Mouse (Mus musculus) kidney, embryonic 16.5 days (tissue): ENCODE measurements around the gene Tbc1d9b. TPM values are rescaled to one million over a fixed set of nuclear protein-coding genes. Genes with fewer than 3 reads are reported as not detected.
"Not testable (repeated sequence)": the region's sequence is repeated elsewhere in the genome, so short reads cannot be mapped to it uniquely, and the experiment has no call there.

Source experiments
- ATAC-seq: fragments of 200-750 bp; cut with Nextera tagmentation; 2 replicates; pipeline ENCODE4 v1.8.0; 2017; ENCODE audit warnings: moderate TSS enrichment; ENCODE audit not compliant: low FRiP score, low TSS enrichment
- H3K27ac ChIP-seq: fragments of 300-500 bp; sonication (generic); 2 replicates; pipeline ENCODE4 v1.5.1; 2014; ENCODE audit warnings: low read length
- H3K27me3 ChIP-seq: fragments of 300-500 bp; sonication (generic); 2 replicates; pipeline ENCODE4 v1.6.1; 2014; ENCODE audit warnings: low read length, control low read depth, mixed read lengths; ENCODE audit not compliant: insufficient read depth
- H3K36me3 ChIP-seq: fragments of 300-500 bp; sonication (generic); 2 replicates; pipeline ENCODE4 v1.6.1; 2014; ENCODE audit warnings: low read length, control low read depth, mixed read lengths; ENCODE audit not compliant: insufficient read depth
- H3K4me1 ChIP-seq: fragments of 300-500 bp; sonication (generic); 2 replicates; pipeline ENCODE4 v1.6.1; 2014; ENCODE audit warnings: low read length, control low read depth, mixed read lengths; ENCODE audit not compliant: insufficient read depth
- H3K4me2 ChIP-seq: fragments of 300-500 bp; sonication (generic); replicated peaks from 2 replicates; pipeline ENCODE4 v1.6.1; 2014; ENCODE audit warnings: low read depth, low read length
- H3K4me3 ChIP-seq: fragments of 300-500 bp; sonication (generic); 2 replicates; pipeline ENCODE4 v1.5.1; 2014; ENCODE audit warnings: mild to moderate bottlenecking, low read length
- H3K9ac ChIP-seq: fragments of 300-500 bp; sonication (generic); replicated peaks from 2 replicates; pipeline ENCODE4 v1.6.1; 2014; ENCODE audit warnings: low read length
- H3K9me3 ChIP-seq: fragments of 300-500 bp; sonication (generic); 2 replicates; pipeline ENCODE4 v1.6.1; 2016; ENCODE audit warnings: low read length, control low read depth
- WGBS: fragments of 180-500 bp; shearing (Covaris S2); extraction: QIAGEN DNeasy Blood & Tissue Kit; methylation state at CpG from one replicate; pipeline ENCODE4 v1.1.7; 2014; 5-methylcytosine and 5-hydroxymethylcytosine counted together
- polyA plus RNA-seq: library from polyadenylated mRNA; unstranded; fragments of >200 nt; fragmentation: Nextera tagmentation; extraction: Ambion mirVana; gene quantifications from 2 replicates; pipeline ENCODE4 v1.2.1, GENCODE M21; 2015

Gene Tbc1d9b
- polyA plus RNA-seq, 1 experiment from 2014 or later, result 44.3 TPM

GRCm38 (mm10) chr11:50162338-50163050 lies 31.3 kb downstream of the Tbc1d9b start:
- H3K9ac ChIP-seq, result no peak overlapping the region
- WGBS, result 87% methylated on average over 3 of the region's 3 CpGs
- no peak overlapping the region for H3K27ac ChIP-seq
- H3K4me2 ChIP-seq, result no peak overlapping the region
- H3K4me3 ChIP-seq, result no peak overlapping the region
- no peak for ATAC-seq
- H3K9me3 ChIP-seq, result no peaks in the 10 kb centered on the region
- H3K4me1 ChIP-seq, result no peaks in the 10 kb centered on the region
- no peaks in the 10 kb centered on the region for H3K27me3 ChIP-seq
- peaks cover 41% of the 10 kb centered on the region for H3K36me3 ChIP-seq

DNA sequence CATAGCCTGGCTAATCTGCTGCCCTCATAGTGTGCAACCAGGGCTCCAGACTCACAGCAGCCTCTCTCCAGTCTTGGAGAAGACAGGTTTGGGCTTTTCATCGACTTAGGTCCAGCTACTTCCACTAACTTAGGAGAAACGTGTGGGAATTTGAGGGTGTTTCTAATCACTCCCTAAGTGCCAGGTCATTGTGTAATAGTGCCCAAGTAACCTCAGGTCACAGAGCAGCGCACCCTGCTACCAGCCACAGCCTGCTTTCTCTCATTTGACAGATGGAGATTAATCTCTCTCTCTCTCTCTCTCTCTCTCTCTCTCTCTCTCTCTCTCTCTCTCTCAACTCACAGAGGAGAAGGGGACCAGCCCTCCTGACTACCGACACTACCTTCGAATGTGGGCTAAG lies 37.2 kb downstream of the Tbc1d9b start:
- Histone ChIP-seq H3K4me3 (no peak overlapping the region), H3K27ac (no peak overlapping the region), H3K9me3 (no peaks in the 10 kb centered on the region), H3K4me2 (no peak overlapping the region), H3K4me1 (no peaks in the 10 kb centered on the region), H3K36me3 (peaks cover 40% of the 10 kb centered on the region), H3K27me3 (no peaks in the 10 kb centered on the region), H3K9ac (no peak overlapping the region)
- ATAC-seq, result no peak
- 84% methylated on average over 5 of the region's 5 CpGs for WGBS

DNA sequence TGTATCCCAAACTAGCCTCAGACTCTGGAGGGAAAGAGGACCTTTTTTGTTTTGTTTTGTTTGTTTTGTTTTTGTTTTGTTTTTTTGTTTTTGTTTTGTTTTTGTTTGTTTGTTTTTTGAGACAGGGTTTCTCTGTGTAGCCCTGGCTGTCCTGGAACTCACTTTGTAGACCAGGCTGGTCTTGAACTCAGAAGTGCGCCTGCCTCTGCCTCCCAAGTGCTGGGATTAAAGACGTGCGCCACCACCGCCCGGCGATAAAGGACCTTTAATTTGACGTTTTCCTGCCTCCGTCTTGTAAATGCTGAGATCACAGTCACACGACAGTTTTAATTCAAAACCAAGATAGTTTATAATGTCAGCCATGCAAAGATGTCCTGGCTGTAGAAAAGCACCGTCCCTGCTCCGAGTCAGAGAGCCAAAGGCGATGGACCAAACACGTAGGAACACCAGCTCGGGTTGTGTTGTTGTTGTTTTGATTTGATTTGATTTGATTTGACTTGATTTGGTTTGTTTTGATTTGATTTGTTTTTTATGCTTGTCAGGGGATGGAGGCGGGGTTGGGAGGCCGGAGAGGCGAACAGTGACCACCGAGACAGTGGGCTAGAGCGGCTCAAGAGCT lies 43.0 kb downstream of the Tbc1d9b start, which contains the start of gene Mrnip:
Gene Mrnip (plus strand): TSS at position 334 of the 619 bp plus-strand sequence.
- Histone ChIP-seq H3K9ac (peak within 1 kb of the TSS; percentile 79), H3K4me3 (peak within 1 kb of the TSS; percentile 71), H3K36me3 (peaks cover 22% of the 10 kb centered on the region), H3K27ac (peak within 1 kb of the TSS; percentile 72), H3K4me2 (peak within 1 kb of the TSS; percentile 87)
- H3K4me1 ChIP-seq, H3K9me3 ChIP-seq, H3K27me3 ChIP-seq: not testable (repeated sequence)
- WGBS, result 5% methylated on average over 19 of the region's 19 CpGs
- ATAC-seq, result peak; percentile 10; the same call in 1 of the 2 replicates

DNA sequence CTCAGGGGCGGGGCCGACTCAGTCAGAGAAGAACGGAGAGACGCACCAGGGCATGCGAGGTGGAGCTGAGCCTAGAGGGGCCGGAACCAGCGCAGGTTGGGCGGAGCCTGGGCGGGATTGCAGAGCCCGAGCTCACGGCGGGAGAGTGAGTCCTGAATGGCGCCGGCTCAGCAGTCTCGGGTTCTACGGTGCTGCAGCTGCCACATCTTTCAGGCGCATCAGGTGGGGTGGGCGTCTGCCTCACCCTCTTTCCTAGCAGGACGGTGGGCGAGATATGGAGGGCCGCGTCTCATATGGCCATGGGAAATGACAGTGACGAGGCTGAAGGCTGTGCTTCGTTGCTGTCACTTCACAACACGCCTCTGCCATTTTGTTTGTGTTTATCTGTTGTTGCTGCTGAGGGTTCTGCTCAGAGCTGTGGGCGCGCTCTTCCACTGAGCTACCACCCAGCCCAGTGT lies 43.6 kb downstream of the Tbc1d9b start:
- Histone ChIP-seq H3K9ac (peak overlapping the region; percentile 79), H3K9me3 (no peaks in the 10 kb centered on the region), H3K4me3 (peak overlapping the region; percentile 71), H3K4me2 (peak overlapping the region; percentile 87), H3K4me1 (peaks cover 6% of the 10 kb centered on the region), H3K36me3 (peaks cover 17% of the 10 kb centered on the region), H3K27me3 (no peaks in the 10 kb centered on the region), H3K27ac (peak overlapping the region; percentile 17; the same call in 1 of the 2 replicates)
- peak; percentile 99 for ATAC-seq
- under 1% methylated on average over 27 of the region's 27 CpGs for whole genome bisulfite sequencing

GRCm38 (mm10) chr11:50176351-50176750 lies 45.2 kb downstream of the Tbc1d9b start:
- ATAC-seq, result no peak
- peak overlapping the region; percentile 26 for H3K27ac ChIP-seq
- H3K9me3 ChIP-seq, result no peaks in the 10 kb centered on the region
- no peak overlapping the region for H3K4me2 ChIP-seq
- H3K4me3 ChIP-seq, result no peak overlapping the region
- peaks cover 6% of the 10 kb centered on the region for H3K4me1 ChIP-seq
- no peak overlapping the region for H3K9ac ChIP-seq
- no peaks in the 10 kb centered on the region for H3K27me3 ChIP-seq
- H3K36me3 ChIP-seq, result peaks cover 8% of the 10 kb centered on the region
- WGBS, result 75% methylated on average over 3 of the region's 3 CpGs

DNA sequence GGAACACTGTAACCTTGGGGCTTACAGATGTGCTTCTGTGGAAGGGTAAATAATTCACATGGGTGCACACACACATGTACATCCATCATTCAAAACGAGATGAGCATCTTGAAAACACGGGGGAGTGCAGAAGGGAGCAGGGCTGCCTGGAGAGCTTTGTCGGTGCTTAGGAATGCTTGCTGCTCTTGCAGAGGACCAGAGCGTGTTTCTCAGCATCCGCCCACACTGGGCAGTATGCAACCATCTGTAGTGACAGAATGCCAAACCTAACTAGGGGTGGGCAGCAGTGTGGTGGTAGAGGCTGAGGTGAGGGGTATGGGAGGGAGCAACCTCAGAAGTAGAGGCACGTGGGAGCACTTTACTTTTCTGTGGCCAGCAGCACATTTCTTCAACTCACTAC lies 45.9 kb downstream of the Tbc1d9b start:
- H3K4me2 ChIP-seq, result no peak overlapping the region
- WGBS, result 58% methylated on average over 6 of the region's 6 CpGs
- H3K36me3 ChIP-seq, result peaks cover 2% of the 10 kb centered on the region; the same call in 1 of the 2 replicates
- H3K9ac ChIP-seq, result no peak overlapping the region
- H3K9me3 ChIP-seq, result no peaks in the 10 kb centered on the region
- H3K4me1 ChIP-seq, result peaks cover 6% of the 10 kb centered on the region
- no peak overlapping the region for H3K4me3 ChIP-seq
- no peak for ATAC-seq
- H3K27ac ChIP-seq, result no peak overlapping the region
- no peaks in the 10 kb centered on the region for H3K27me3 ChIP-seq

GRCm38 (mm10) chr11:50178532-50179488 lies 47.6 kb downstream of the Tbc1d9b start:
- ATAC-seq, result no peak

GRCm38 (mm10) chr11:50180478-50181231 lies 49.5 kb downstream of the Tbc1d9b start:
- no peaks in the 10 kb centered on the region for H3K9me3 ChIP-seq
- no peaks in the 10 kb centered on the region for H3K27me3 ChIP-seq
- WGBS, result 77% methylated on average over 6 of the region's 6 CpGs
- H3K4me2 ChIP-seq, result no peak overlapping the region
- no peak for ATAC-seq
- H3K27ac ChIP-seq, result no peak overlapping the region
- peaks cover 2% of the 10 kb centered on the region; the same call in 1 of the 2 replicates for H3K36me3 ChIP-seq
- no peaks in the 10 kb centered on the region for H3K4me1 ChIP-seq
- H3K4me3 ChIP-seq, result no peak overlapping the region
- H3K9ac ChIP-seq, result no peak overlapping the region

More at GRCm38 (mm10) chr11:50178532-50179488, 47.6 kb downstream of the Tbc1d9b start:
- 75% methylated on average over 5 of the region's 5 CpGs for WGBS
- Histone ChIP-seq H3K27ac (peak overlapping the region; percentile 13; the same call in 1 of the 2 replicates), H3K36me3 (peaks cover 2% of the 10 kb centered on the region; the same call in 1 of the 2 replicates), H3K4me2 (no peak overlapping the region), H3K9ac (no peak overlapping the region), H3K4me3 (no peak overlapping the region), H3K4me1 (peaks cover 6% of the 10 kb centered on the region), H3K27me3 (no peaks in the 10 kb centered on the region), H3K9me3 (no peaks in the 10 kb centered on the region)

DNA sequence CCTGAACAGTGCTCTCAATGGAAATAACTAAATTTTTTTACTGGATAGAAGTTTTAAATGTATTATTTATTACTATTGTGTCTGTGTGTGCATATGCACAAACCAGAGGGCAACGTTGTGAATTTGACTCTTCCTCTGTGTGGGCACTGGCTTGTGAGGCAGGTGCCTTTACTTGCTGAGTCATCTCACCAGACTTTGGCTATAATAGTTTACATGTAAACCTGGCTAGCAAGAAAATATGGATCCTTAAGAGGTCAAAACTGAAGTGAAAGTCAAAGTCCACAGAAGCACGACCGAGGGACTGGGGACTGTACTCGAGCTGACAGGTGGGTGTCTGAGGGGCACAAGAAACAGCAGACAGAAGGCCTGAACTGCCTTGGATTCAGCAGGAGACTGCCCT lies 51.5 kb downstream of the Tbc1d9b start:
- WGBS, result 80% methylated on average over 4 of the region's 4 CpGs
- H3K27me3 ChIP-seq, result no peaks in the 10 kb centered on the region
- no peak overlapping the region for H3K9ac ChIP-seq
- no peak for ATAC-seq
- no peaks in the 10 kb centered on the region for H3K4me1 ChIP-seq
- no peaks in the 10 kb centered on the region for H3K9me3 ChIP-seq
- no peak overlapping the region for H3K4me2 ChIP-seq
- no peaks in the 10 kb centered on the region for H3K36me3 ChIP-seq
- H3K4me3 ChIP-seq, result no peak overlapping the region
- no peak overlapping the region for H3K27ac ChIP-seq
